Mouse (Mus musculus): ENCODE results near the gene Zfp780b.
"Not testable (repeated sequence)": the region's sequence is repeated elsewhere in the genome, so short reads cannot be mapped to it uniquely, and the experiment has no call there.

Zfp780b gene

GRCm38 (mm10) chr7:27978683-27979528 lies at the start of gene Zfp780b:
TSS of gene Zfp780b (minus strand) at chr7:27979171.
- DNase-seq: peak; percentile 69

- DNase-seq: no peak
Measured at GRCm38 (mm10) chr7:28014445-28014810, 35.5 kb upstream of the Zfp780b start.

GRCm38 (mm10) chr7:28013549-28014444 lies 34.8 kb upstream of the Zfp780b start, which contains the start of gene Zfp850:
TSS of gene Zfp850 (minus strand) at chr7:28014115.
- peak; percentile 79 for DNase-seq

DNA sequence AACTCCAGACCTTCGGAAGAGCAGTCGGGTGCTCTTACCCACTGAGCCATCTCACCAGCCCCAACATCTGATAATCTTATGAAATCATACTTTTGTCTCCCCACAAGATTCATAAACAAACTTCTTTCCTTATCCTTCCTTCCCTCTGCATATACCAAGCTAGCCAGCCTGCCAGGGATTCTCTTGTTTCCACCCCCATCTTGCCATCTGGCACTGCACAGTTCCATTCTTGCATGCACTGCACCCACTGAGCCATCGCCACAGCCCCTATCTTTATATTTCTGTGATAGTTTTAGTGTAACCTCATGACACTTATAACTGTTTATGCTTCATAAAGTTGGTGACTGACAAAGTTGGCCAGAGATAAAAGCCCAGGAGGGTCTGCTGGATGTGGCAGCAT lies 31.3 kb upstream of the Zfp780b start:
- peak; percentile 5 for DNase-seq

DNA sequence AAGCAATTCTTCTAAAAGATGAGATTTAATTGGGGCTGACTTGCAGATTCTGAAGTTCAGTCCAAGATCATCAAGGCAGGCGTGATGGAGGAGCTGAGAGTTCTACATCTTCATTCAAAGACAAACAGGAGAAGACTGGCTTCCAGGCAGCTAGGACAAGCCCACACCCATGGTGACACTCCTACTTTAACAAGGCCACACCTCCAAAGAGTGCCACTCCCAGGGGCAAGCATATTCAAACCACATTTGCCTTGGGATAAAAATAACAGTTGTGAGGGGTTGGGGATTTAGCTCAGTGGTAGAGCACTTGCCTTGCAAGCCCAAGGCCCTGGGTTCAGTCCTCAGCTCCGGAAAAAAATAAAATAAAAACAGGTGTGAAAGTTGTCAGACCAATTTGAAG lies 3.2 kb upstream of the Zfp780b start:
- no peak for DNase-seq

DNA sequence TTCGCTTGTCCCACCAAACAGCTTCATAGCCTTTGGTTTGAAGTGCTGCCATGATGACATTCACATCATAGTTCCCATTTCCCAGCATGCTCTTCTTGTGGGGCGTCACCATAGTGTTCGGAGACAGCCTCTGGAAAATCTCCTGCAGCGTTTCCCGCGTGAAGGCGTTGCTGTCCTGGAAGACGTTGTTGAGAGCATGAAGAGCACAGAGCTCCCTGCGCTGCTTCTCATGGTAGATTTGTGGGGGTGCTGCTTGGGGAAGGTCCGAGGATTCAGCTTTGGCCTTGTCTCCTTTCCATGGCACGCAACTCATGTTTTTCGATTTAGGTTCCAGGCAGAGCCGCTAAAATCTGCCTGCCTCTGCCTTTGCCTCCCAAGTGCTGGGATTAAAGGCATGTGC lies 29.5 kb downstream of the Zfp780b start:
- DNase-seq: not testable (repeated sequence)

DNA sequence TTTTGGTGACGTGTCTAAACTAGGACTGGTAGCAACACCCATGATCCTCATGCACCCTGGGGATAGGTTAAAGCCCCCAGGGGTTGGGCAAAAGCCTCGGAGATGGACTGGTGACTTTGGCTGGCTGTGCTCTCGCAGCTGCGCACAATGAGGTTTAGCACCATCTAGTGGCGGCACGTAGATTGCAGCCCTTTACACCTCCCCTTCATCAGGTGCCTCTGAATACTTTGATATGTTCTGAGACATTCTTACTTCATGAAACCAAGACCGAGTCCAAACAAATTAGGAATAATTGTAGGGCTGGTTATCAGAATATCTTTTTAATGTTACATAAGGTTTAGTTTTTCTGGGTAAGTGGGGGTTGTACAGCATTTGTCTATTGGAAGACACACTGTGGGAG lies 37.1 kb downstream of the Zfp780b start:
- DNase-seq: peak; percentile 10

DNA sequence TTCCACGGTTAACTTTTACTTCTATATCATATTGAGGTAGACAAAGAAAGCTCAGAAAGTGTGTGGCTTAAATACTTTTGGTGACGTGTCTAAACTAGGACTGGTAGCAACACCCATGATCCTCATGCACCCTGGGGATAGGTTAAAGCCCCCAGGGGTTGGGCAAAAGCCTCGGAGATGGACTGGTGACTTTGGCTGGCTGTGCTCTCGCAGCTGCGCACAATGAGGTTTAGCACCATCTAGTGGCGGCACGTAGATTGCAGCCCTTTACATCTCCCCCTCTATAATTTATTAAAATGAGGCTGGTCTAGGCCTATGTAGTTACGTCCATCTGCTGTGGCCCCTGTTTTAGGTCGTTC lies 45.2 kb downstream of the Zfp780b start:
- not testable (repeated sequence) for DNase-seq

- no peak for DNase-seq
Measured at GRCm38 (mm10) chr7:27933050-27933799, 45.7 kb downstream of the Zfp780b start.

DNA sequence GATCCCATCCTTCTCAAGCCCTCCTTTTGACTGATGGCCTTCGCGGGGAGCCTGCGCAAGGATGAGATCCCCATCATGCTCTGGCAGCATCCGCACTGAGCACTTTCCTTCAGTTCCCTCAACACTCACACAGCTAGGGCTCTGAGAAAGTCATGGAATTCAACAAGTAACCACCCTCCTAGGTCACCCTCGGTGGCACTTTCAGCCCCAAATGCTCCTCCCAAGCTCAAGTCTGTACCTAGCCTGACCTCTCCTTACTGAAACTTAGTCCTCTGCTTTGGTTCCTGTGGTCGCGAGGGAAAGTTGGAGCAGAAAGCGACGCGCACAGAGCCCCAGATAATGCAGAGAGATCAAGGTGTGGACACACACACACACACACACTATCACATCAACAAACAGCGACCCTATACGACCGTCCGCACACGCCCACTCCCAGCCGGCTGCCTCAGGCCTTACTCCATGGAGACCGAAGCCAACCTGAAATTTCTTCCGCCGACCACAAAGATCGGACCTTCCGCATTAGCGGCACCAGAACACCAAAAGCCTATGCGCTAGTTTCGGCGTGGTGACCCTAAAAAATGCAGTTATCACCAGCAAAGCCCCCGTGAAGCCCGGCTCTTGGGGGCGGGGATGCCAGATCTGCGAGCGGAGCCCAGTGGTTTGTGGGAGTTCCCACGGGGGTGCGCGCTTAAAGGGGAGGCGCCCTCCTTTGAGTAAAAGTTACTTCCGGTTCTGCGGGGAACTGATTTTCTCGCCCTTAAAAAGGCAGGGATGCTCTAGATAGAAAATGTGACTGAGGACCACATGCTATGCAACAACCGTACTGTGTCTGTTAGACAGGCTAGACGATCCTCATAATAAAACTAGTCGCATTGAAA lies 49.9 kb downstream of the Zfp780b start, which contains the start of gene Zfp974:
Gene Zfp974, minus strand, starts transcription at position 643 of the 878 bp plus-strand sequence.
- DNase-seq: peak; percentile 68

- not testable (repeated sequence) for DNase-seq
Measured at GRCm38 (mm10) chr7:27927041-27927440, 51.9 kb downstream of the Zfp780b start.

- not testable (repeated sequence) for DNase-seq
Measured at GRCm38 (mm10) chr7:27910952-27911351, 68.0 kb downstream of the Zfp780b start.

Measured in right cerebral cortex, postnatal 14 days (tissue).